Mouse (Mus musculus) c-Kit-positive CD71-positive TER-119-negative erythroid progenitor cells, embryonic 14.5 days (primary cell): ENCODE measurements around the gene Bpifb9a.
A peak's percentile ranks its signal among the peaks of the same experiment; 100 is the strongest.
"Not testable (repeated sequence)": the region's sequence is repeated elsewhere in the genome, so short reads cannot be mapped to it uniquely, and the experiment has no call there.

Experiments
- DNase-seq: peaks from one replicate; pipeline ENCODE4 v3.0.0-alpha.2; 2013; ENCODE audit warnings: low read depth

Bpifb9a gene

DNA sequence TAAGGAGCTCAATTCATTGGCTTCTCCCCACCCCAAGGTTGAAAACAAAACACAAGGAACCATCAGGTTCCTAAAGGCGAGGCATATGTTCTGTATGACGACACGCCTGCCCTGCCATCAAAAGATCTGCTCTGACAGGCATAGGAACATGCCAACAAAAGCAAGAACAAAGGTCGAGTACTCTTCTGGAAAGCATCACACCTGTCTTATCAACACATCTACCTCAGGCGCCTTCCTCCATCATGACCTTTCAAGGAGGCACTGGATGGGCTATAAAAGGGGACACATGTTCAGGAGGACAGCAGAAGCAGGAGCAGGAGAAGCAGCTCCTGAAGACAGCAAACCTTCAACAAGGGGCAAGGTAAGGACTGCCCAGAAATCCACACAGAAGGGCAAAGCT, at the start of gene Bpifb9a:
Gene Bpifb9a (plus strand): TSS at position 301 of the 400 bp plus-strand sequence.
- DNase-seq: not testable (repeated sequence)

DNA sequence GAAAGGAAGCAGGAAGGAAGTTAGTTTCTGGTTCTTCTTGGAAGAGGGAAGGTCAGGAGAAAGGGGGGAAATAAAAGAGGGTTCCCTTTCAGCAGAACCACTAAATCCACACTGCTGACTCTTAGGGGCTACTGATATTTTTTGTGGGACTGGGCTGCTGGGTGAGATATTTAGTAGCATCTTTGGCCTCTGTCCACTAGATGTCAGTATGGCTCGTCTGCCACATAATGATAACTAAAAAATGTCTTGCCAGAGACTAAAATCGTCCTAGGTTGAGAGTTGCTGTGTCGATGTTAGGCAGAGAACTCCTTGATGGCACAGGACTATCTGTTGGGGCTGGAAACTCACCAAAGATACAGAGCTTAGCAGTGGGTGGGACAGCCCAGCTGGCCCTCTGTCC, 48.5 kb upstream of the Bpifb9a start:
- DNase-seq: peak; percentile 8

GRCm38 (mm10) chr2:154211121-154211520, 46.5 kb upstream of the Bpifb9a start:
- no peak for DNase-seq

DNA sequence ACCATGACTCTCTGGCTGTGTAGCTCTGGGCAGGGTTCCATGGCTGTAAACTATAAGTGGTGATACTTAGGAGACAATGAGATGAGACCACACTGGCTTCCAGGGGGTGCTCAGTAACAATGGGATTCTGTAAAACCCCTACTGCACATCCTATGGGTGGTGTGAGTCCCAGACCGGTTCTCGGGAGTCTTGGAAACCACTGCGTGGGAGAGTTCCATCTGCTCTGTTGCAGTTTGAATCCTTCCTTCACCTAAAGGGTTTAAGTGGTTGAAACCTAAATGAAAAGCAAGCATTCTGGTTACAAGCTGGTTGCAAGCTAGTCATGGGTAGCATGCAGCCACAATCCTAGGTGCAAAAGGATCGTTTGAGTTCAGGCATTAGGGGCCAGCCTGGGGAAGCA, 45.8 kb upstream of the Bpifb9a start:
- no peak for DNase-seq

DNA sequence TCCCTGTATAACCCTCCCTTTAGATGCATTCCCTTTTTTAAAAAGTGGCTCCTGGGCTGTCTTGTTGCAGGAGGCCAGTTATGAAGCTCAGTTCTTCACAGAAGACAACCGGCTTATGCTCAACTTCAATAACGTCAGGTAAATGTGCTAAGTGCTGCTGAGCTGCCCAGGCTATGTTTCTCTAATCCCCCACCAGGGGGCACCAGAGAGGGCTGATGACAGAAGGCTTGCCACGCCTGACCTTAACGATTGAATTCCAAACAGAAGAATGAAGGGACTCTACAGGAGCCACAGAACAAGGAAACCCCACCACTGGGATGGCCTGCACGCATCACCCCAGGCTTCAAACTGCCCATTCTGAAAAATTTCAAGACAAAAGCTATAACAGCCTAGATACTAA, 42.5 kb upstream of the Bpifb9a start:
- DNase-seq: peak; percentile 67

GRCm38 (mm10) chr2:154219950-154220349, 37.7 kb upstream of the Bpifb9a start:
- DNase-seq: no peak

DNA sequence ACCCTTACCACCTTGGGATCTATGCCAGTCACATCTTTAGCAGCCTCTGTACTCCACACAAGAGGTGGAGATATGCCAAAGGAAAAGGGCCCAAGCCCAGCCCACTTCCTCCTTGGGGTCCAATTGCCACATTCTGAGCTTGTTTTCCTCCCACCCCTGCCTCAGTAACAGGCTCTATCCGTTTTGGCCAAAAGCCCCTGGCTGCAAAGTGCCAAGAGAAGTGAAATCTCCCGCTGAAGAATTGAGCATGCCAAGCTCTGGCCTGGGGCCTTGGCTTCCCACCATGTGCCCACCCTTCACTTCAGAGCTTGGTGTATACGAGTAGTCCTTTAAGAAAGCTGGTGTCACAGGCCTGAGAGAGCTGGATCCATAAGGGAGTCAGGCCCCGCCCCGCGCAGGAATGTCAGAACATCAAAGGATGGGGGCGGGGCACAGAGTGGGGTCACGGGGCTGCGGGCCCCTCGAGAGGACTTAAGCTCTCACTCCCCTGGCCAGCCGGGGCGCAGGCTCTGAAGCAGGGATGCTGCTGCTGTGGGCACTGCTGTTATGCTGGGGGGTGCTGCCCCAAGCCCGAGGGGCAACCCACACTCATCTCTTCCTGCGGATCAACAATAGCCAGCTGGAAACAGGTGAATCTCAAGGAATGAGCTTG, 34.3 kb upstream of the Bpifb9a start, which contains the start of gene Bpifb5:
Gene Bpifb5 (plus strand): TSS at position 478 of the 652 bp plus-strand sequence.
- DNase-seq: no peak

DNA sequence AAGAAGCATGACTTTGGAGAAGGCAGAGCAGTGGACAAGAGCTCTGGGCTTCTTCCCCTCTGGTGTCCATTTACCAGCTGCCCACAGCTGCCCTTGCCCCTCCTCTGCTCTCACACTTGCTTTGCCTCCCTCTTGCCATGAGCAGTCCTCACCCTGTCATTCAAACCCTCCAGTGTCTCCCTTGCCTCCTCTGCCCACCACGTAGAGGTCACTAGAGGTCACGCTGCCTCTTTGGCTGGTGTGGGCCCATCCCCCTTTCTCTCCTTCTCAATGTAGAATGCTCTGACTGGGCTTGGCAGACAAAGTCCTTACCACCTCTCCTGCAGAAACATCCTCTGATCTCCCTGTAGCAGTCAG, 33.8 kb upstream of the Bpifb9a start:
- no peak for DNase-seq

- no peak for DNase-seq
Measured at GRCm38 (mm10) chr2:154226991-154227390, 30.7 kb upstream of the Bpifb9a start.

DNA sequence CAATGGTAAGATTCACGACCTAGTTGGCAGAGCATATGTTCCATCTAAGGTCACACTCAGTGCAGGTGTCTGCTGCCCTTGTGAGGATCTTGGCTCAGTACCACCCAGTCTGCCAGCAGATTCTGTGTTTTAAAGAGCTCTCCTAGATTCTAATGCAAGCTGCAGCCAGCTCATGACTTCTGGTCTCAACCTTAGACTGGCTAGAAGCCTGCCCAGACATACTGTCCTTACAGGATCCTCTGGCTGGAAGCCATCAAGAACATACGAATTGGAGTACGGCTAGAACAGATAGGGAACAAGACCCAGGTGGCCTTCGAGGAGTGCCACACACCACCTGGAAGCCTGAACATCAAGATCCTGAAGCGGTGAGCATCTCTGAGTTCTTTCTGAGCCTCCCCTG, 29.8 kb upstream of the Bpifb9a start:
- DNase-seq: no peak

DNA sequence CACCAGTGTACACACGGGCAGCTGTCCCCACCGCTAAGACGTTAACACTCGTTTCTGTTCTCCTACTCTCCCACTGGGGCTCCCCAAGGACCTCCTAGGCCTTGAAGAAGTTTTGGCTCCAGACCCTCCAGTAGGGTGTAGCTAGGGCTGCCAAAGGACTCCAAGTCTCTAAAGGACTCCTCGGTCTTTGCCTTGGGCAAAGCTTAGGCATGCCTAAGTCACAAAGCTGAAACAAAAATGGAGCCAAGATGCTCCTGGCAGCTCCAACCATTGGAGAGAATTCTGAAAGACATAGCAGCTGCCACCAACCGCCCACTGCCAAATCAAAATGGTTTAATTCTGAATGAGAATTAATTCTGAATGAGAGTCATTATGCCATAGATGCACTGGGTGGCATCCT, 24.2 kb upstream of the Bpifb9a start:
- no peak for DNase-seq

- DNase-seq: no peak
Measured at GRCm38 (mm10) chr2:154240771-154241170, 16.9 kb upstream of the Bpifb9a start.

GRCm38 (mm10) chr2:154242726-154243125, 14.9 kb upstream of the Bpifb9a start:
- not testable (repeated sequence) for DNase-seq

- no peak for DNase-seq
Measured at GRCm38 (mm10) chr2:154243356-154244036, 14.2 kb upstream of the Bpifb9a start.

DNA sequence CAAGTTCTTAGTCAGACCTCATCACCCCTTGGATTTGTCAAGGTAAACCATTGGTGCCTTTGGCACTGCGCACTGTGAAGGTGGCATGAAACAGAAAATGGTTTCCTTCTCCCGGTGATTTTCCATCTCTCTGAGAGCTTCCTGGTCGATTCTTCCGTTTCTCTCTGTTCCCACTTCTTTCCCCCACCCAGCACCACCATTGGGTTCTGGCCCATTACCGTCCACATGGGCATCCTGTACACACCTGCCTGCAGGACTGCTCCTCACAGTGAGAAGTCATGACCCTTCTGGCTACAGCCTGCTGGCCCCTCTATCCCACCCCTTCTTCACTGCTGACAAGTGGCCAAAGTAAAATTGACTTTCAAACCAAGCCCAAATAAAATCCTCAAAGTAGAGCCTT, 12.3 kb upstream of the Bpifb9a start:
- no peak for DNase-seq

DNA sequence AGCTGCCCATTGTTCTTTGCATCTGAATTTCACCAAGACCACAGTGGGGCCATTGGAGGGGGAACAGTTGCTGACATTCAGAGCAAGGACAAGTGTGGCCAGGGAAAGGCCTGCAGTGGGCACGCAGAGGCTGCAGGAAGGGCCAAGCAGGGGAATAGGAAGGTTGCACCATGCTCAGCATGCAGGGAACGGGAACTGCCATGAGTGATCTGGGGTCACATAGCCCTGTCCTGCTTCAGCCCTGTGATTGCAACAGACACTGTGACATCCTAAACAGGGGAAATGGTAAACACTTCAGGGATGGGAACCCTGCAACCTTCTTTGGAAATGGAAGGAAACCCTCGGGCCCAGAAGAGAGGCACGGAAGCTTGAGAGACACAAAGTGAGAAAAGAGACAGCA, 2.4 kb upstream of the Bpifb9a start:
- not testable (repeated sequence) for DNase-seq

GRCm38 (mm10) chr2:154255770-154256169, 1.9 kb upstream of the Bpifb9a start:
- no peak for DNase-seq

GRCm38 (mm10) chr2:154264397-154264796, 6.7 kb downstream of the Bpifb9a start:
- not testable (repeated sequence) for DNase-seq

DNA sequence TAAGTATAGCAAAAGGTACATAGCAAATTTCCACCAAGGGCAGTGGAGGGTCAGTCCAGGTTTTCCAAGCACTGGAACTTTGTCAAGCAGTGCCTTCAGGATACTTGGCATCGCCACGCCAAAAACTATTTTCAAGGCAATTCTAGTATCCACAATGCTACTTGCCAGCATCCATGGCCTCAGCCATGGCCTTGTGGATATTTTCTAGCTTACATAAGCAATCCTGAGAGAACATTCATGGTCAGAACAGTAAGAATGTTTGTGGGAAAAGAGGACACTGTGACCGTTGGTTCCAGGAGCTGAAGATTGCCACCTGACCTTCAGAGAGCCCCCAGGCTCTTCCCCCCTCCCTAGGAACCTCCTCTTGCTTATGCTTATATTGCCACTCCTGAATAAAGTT, 34.2 kb downstream of the Bpifb9a start:
- not testable (repeated sequence) for DNase-seq

DNA sequence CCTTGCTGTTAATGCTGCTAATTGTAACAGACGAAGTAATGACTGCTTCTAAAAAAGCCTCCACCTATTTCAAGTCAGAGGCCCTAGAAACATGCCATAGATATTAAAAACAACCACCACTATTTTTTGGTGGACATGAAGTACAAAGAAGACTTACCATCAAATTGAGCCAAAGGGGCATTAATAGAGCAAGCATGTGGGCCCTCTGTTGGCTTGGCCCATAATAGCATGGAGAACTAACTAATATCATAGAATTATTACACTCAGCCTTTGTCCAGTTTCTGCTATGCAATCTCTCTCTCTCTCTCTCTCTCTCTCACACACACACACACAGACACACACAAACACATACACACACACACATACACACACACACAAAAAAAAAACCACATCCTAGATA, 35.2 kb downstream of the Bpifb9a start:
- no peak for DNase-seq

DNA sequence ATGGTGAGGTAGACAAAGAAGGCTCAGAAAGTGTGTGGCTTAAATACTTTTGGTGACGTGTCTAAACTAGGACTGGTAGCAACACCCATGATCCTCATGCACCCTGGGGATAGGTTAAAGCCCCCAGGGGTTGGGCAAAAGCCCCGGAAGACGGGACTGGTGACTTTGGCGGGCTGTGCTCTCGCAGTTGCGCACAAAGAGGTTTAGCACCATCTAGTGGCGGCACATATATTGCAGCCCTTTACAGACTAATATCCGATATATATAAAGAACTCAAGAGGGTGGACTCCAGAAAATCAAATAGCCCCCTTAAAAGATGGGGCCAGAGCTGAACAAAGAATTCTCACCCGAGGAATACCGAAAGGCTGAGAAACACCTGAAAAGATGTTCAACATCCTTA, 37.1 kb downstream of the Bpifb9a start:
- peak; percentile 28 for DNase-seq

- peak; percentile 74 for DNase-seq
Measured at GRCm38 (mm10) chr2:154300496-154300895, 42.8 kb downstream of the Bpifb9a start.

DNA sequence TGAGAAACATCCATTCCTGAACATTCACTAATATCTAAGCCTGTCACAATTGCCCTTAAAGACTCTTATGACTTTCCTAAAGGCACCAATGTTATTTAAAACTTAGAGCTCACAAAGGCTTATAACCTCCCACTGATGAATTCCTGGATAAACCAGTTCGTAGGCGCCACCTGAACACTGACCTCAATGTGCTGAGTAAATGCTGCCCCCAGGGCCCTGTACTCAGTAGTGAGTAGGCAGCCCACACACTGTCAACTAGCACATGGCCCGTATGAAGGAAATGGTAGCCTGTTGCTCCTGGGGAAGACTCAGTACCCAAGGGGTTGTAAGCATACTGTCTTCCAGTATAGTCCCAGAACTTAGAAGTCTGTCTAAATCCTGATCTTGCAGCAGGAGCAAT, 44.1 kb downstream of the Bpifb9a start:
- no peak for DNase-seq

- DNase-seq: not testable (repeated sequence)
Measured at GRCm38 (mm10) chr2:154304604-154305003, 47.0 kb downstream of the Bpifb9a start.
